Mouse (Mus musculus): Measurements from ENCODE around the gene Tmed6. TPM values are rescaled to one million over a fixed set of nuclear protein-coding genes. Genes with fewer than 3 reads are reported as not detected.
"Not testable (repeated sequence)": the region's sequence is repeated elsewhere in the genome, so short reads cannot be mapped to it uniquely, and the experiment has no call there.

Gene Tmed6
- polyA plus RNA-seq, 2 experiments, result 1.0 to 3.7 TPM

GRCm38 (mm10) chr8:107111340-107112105, 46.1 kb upstream of the Tmed6 start:
- TF ChIP-seq EP300 (IDR thresholded peaks at IDR 0.05; ENCODE audit: low read depth) (no peak), CTCF (IDR thresholded peaks at IDR 0.05; ENCODE audit: low read depth) (no peak)
- H3K36me3 ChIP-seq (replicated peaks; ENCODE audit: control insufficient read depth, insufficient read depth, low read depth), result no peaks in the 10 kb centered on the region
- no peak overlapping the region for H3K27ac ChIP-seq
- DNase-seq (ENCODE audit: low read depth in 3 of 3, low spot score in 3 of 3) (no peak), ATAC-seq (ENCODE audit: insufficient read depth) (no peak)
- H3K4me1 ChIP-seq (replicated peaks; ENCODE audit: control insufficient read depth in 2 of 2, insufficient read depth in 2 of 2, low read length in 1 of 2), result peaks cover 0 to 6% of the 10 kb centered on the region in 2 experiments; a peak in 3 of 4 replicates
- no peak overlapping the region for H3K4me2 ChIP-seq (ENCODE audit: low read depth)
- H3K9me3 ChIP-seq (ENCODE audit: control insufficient read depth, low read length), result no peaks in the 10 kb centered on the region
- H3K4me3 ChIP-seq (ENCODE audit: insufficient read depth in 1 of 2, low read depth in 2 of 2, low read length in 2 of 2), result no peak overlapping the region
- H3K27me3 ChIP-seq (ENCODE audit: control insufficient read depth, insufficient read depth, low read length), result no peaks in the 10 kb centered on the region
- WGBS (ENCODE audit: insufficient replicate concordance), result 79% methylated on average over 10 of the region's 11 CpGs
- no peak overlapping the region for H3K9ac ChIP-seq (replicated peaks)

- DNase-seq (ENCODE audit: low read depth in 3 of 3, low spot score in 3 of 3) (no peak), ATAC-seq (ENCODE audit: insufficient read depth) (no peak)
- WGBS (ENCODE audit: insufficient replicate concordance), result 68% methylated on average over 9 of the region's 9 CpGs
- Histone ChIP-seq H3K9ac (replicated peaks) (no peak overlapping the region), H3K36me3 (replicated peaks; ENCODE audit: control insufficient read depth, insufficient read depth, low read depth) (no peaks in the 10 kb centered on the region), H3K27ac (no peak overlapping the region), H3K4me1 (replicated peaks; ENCODE audit: control insufficient read depth in 2 of 2, insufficient read depth in 2 of 2, low read length in 1 of 2) (peaks cover 0 to 6% of the 10 kb centered on the region in 2 experiments; a peak in 2 of 4 replicates), H3K4me2 (ENCODE audit: low read depth) (no peak overlapping the region), H3K9me3 (ENCODE audit: control insufficient read depth, low read length) (no peaks in the 10 kb centered on the region), H3K27me3 (ENCODE audit: control insufficient read depth, insufficient read depth, low read length) (no peaks in the 10 kb centered on the region), H3K4me3 (ENCODE audit: insufficient read depth in 1 of 2, low read depth in 2 of 2, low read length in 2 of 2) (no peak overlapping the region)
- TF ChIP-seq CTCF (IDR thresholded peaks at IDR 0.05; ENCODE audit: low read depth), result no peak
- TF ChIP-seq EP300 (IDR thresholded peaks at IDR 0.05; ENCODE audit: low read depth), result no peak
Observed at GRCm38 (mm10) chr8:107110629-107111330, 45.3 kb upstream of the Tmed6 start.

DNA sequence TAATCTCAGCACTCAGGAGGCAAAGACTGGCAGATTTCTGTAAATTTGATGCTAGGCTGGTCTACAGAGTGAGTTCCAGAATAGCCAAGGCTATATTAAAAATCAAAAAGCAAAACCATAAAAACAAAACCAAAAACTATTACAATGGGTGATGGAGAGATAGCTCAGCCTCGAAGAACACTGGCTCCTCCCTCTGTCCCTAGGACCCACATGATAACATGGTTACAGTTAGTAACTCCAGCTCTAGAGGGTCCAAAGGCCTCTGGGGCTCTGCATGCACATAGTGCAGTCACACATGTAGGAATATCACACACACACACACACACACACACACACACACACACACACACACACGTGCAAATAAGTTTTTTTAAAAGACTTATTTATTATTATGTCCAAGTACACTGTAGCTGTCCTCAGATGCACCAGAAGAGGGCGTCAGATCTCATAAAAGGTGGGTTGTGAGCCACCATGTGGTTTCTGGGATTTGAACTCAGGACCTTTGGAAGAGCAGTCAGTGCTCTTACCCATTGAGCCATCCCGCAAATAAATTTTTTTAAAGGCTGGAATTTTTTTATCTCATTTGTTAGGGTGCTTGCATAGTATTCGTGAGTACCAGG, 44.5 kb upstream of the Tmed6 start:
- DNase-seq (ENCODE audit: low read depth in 3 of 3, low spot score in 3 of 3), result no peak
- peaks cover 0 to 6% of the 10 kb centered on the region in 2 experiments; a peak in 2 of 4 replicates for H3K4me1 ChIP-seq (replicated peaks; ENCODE audit: control insufficient read depth in 2 of 2, insufficient read depth in 2 of 2, low read length in 1 of 2)
- no peaks in the 10 kb centered on the region for H3K9me3 ChIP-seq (ENCODE audit: control insufficient read depth, low read length)
- no peak overlapping the region for H3K9ac ChIP-seq (replicated peaks)
- H3K27me3 ChIP-seq (ENCODE audit: control insufficient read depth, insufficient read depth, low read length), result no peaks in the 10 kb centered on the region
- 58% methylated on average over 5 of the region's 5 CpGs for WGBS (ENCODE audit: insufficient replicate concordance)
- TF ChIP-seq EP300 (IDR thresholded peaks at IDR 0.05; ENCODE audit: low read depth) (no peak), CTCF (IDR thresholded peaks at IDR 0.05; ENCODE audit: low read depth) (no peak)
- H3K4me2 ChIP-seq (ENCODE audit: low read depth), result no peak overlapping the region
- H3K27ac ChIP-seq, result no peak overlapping the region
- no peaks in the 10 kb centered on the region for H3K36me3 ChIP-seq (replicated peaks; ENCODE audit: control insufficient read depth, insufficient read depth, low read depth)
- no peak overlapping the region for H3K4me3 ChIP-seq (ENCODE audit: insufficient read depth in 1 of 2, low read depth in 2 of 2, low read length in 2 of 2)
- no peak for ATAC-seq (ENCODE audit: insufficient read depth)

GRCm38 (mm10) chr8:107108978-107109720, 43.7 kb upstream of the Tmed6 start:
- Histone ChIP-seq H3K9ac (replicated peaks) (no peak overlapping the region), H3K27me3 (ENCODE audit: control insufficient read depth, insufficient read depth, low read length) (no peaks in the 10 kb centered on the region), H3K36me3 (replicated peaks; ENCODE audit: control insufficient read depth, insufficient read depth, low read depth) (no peaks in the 10 kb centered on the region), H3K4me1 (replicated peaks; ENCODE audit: control insufficient read depth in 2 of 2, insufficient read depth in 2 of 2, low read length in 1 of 2) (no peaks in the 10 kb centered on the region), H3K9me3 (ENCODE audit: control insufficient read depth, low read length) (no peaks in the 10 kb centered on the region), H3K4me3 (ENCODE audit: insufficient read depth in 1 of 2, low read depth in 2 of 2, low read length in 2 of 2) (peak overlapping the region in 1 of 2 experiments; percentile 23; a peak in 2 of 4 replicates), H3K27ac (no peak overlapping the region), H3K4me2 (ENCODE audit: low read depth) (0 out of 2 replicates have a peak overlapping the region, but pooled peaks have one; percentile 18)
- DNase-seq (ENCODE audit: low read depth in 3 of 3, low spot score in 3 of 3), result no peak
- 62% methylated on average over 23 of the region's 23 CpGs for WGBS (ENCODE audit: insufficient replicate concordance)
- TF ChIP-seq CTCF (IDR thresholded peaks at IDR 0.05; ENCODE audit: low read depth), result no peak
- no peak for TF ChIP-seq EP300 (IDR thresholded peaks at IDR 0.05; ENCODE audit: low read depth)
- ATAC-seq (ENCODE audit: insufficient read depth), result no peak

GRCm38 (mm10) chr8:107108089-107108488, 42.6 kb upstream of the Tmed6 start:
- not testable (repeated sequence) for H3K4me2 ChIP-seq (ENCODE audit: low read depth); H3K9me3 ChIP-seq (ENCODE audit: control insufficient read depth, low read length); H3K27ac ChIP-seq; H3K9ac ChIP-seq (replicated peaks); H3K4me3 ChIP-seq (ENCODE audit: insufficient read depth in 1 of 2, low read depth in 2 of 2, low read length in 2 of 2); H3K36me3 ChIP-seq (replicated peaks; ENCODE audit: control insufficient read depth, insufficient read depth, low read depth); ATAC-seq (ENCODE audit: insufficient read depth); H3K27me3 ChIP-seq (ENCODE audit: control insufficient read depth, insufficient read depth, low read length); H3K4me1 ChIP-seq (replicated peaks; ENCODE audit: control insufficient read depth in 2 of 2, insufficient read depth in 2 of 2, low read length in 1 of 2); DNase-seq (ENCODE audit: low read depth in 3 of 3, low spot score in 3 of 3)
- 73% methylated on average over 5 of the region's 5 CpGs for WGBS (ENCODE audit: insufficient replicate concordance)
